Mouse (Mus musculus) embryo, embryonic 11 days (tissue): ENCODE results near the gene Gli1.

Experiments
- DNase-seq: peaks from one replicate; pipeline ENCODE4 v3.0.0-alpha.2; 2015

The Gli1 gene

DNA sequence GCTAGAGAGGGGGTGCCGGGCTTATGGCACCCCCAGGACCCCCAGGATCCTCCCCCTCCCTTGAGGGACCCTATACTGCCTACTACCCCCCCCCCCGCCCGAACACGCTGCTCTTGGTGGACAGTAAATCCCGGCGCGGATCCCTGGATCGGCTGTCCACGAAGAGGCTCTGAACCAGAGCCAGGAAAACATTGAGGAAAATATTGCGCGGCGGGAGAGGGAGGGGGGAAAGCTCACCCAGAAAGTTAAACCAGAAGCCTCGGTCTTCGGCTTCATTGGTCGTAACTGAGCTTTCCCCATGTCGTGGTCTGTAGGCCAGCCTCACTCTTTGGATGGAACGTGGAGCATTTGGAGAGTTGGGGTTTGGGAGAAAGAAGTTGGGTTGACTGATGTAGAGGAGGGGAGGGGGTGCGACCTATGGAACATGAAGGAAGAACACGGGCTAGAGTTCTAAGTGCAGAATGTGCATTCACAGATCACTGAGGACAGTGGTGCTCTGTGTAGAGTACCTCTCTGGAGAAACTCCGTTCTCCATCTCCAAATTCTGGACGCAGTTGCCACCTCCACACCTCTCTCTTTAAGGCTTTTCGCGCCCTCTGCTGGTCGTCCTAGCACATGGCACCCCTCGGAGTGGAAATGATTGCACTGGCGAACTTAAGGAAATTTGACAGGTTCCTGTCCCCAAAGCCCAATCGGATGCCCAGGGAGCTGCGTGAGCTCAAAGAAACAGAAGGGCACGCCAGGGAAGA lies at the start of gene Gli1:
Gli1 (minus strand) TSS at position 84 of the 749 bp plus-strand sequence.
- DNase-seq, result peak; percentile 91

DNA sequence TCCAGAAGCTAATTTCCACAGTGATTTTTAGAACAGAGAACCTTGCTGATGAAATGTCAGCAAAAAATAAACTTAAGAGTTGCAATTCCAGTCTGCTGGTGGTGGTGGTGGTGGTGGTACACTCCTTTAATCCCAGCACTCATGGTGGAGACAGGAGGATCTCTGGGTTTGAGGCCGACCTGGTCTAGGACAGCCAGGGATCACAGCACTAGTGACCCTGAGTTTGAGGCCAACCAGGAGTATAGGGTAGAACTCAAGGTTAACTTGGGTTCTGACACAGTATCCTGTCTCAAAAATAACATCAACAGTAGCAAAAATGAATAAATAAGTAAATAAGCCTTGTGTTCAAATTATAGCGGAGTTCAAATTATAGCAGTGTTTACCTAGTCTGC lies 40.0 kb upstream of the Gli1 start:
- DNase-seq, result no peak

DNA sequence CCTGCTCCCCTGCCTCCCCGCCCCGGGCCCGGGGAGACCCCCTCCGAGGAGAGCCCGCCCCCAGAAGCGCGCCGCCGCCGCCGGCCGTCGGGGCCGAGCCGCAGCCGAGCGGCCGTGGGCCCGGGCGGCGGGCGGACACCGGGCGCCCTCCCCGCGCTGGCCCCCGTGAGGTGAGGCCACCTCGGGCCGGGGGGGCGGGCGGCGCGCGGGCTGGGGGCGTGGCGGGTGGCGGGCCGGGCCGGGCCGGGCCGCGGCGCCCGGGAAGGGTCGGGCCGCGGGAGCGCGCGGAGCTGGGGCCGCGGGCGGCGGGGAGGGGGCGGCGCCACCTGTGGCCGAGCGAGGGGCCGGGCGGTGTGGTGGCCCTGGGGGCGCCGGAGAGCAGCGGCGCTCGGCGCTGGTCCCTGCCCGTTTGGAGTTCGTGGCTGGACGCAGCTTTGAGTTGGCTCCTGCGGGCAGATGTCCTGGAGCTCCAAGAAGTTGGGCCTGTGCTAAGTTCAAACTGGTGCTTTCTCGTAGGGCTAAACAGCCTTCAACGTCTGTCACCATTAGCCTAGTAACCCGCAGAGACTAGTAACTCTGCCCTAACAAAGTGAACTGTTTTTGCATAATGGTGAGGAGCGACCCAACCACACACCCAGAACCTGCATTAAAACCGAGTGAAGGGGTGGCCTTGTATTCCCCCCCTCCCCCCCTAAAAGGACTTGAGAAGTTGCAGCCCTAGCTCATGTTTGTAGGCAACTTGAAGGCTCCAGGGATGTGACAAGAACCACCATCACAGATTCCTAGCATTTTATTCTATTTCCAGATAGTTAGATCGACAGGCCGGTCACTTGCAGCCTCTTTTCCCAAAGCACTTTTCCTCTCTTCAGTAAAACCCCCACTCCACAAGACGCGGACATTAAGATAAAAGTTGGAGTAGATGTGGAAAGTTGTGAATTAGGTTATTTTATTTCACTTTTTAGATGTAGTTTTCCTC lies 39.3 kb upstream of the Gli1 start:
- DNase-seq, result peak; percentile 89

DNA sequence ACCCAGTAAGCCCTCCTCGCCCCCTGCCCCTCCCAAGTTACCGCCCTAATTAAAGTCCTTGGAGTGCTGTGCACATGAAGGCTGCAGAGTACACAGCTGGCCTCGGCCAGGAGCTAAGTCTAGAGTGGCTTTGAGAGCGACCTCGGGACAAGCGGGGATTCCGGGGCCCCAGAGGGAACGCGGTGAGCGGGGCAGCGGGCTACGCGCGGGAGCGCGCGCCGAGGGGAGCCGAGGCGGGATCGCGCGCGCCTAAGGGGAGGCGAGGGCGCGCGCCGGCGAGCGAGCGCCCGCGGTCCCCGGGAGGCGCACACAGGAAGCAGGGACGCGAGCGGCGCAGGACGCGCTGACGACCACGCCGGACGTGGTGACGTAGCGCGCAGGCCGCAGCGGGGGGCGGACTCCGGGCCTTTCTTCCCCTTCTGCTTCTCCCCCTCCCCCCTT lies 38.5 kb upstream of the Gli1 start, which contains the start of gene R3hdm2:
R3hdm2 (plus strand) TSS at position 77 of the 441 bp plus-strand sequence.
- DNase-seq, result peak; percentile 98

DNA sequence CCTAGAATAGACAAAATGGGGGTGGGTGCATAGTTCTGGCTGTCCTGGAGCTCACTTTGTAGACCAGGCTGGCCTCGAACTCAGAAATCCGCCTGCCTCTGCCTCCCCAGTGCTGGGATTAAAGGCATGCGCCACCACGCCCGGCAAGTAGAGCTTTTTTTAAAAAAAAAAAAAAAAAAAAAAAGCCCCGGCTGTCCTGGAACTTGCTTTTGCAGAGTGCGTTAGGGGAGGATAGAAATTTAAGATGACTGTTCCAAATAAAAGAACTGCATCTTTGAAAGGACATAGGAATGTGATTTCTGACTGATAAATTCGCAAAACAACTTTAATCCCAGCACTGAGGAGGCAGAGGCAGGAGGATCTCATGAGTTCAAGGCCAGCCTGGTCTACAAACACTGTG lies 37.9 kb upstream of the Gli1 start:
- DNase-seq, result no peak

DNA sequence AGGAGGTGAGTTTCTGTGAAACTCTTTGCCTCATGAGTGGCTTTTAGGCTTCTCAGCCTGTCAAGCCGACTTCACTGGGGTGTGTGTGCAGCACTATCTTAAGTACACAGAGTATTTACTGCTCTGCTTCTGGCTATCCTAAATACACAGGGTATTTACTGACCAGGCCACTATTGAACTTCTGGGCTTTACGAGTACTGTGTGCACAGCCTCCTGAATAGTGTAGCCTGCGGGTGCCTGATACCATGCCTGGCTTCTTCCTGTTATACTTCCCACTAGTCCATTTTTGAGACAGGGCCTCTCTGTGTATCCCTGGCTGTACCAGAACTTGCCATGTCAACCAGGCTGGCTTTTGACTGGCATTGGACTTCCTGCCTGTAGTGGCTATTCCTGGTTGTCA lies 35.9 kb upstream of the Gli1 start:
- no peak for DNase-seq

DNA sequence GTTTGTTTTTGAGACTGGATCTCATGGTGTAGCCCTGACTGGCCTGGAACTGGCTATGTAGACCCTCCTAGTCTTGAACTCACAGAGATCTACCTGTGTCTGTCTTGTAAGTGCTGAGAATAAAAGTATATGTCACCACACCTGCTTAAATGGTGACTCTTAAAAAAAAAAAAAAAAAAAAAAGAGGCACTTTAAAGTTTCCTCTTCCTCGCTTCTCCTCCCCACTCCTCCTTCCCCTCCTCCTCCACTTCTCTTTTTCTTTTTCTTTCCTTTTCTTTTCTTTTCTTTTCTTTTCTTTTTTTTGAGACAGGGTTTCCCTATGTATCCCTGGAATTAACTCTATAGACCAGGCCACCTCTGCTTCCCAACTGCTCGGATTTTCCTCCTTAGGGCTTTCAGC lies 29.2 kb upstream of the Gli1 start:
- no peak for DNase-seq

DNA sequence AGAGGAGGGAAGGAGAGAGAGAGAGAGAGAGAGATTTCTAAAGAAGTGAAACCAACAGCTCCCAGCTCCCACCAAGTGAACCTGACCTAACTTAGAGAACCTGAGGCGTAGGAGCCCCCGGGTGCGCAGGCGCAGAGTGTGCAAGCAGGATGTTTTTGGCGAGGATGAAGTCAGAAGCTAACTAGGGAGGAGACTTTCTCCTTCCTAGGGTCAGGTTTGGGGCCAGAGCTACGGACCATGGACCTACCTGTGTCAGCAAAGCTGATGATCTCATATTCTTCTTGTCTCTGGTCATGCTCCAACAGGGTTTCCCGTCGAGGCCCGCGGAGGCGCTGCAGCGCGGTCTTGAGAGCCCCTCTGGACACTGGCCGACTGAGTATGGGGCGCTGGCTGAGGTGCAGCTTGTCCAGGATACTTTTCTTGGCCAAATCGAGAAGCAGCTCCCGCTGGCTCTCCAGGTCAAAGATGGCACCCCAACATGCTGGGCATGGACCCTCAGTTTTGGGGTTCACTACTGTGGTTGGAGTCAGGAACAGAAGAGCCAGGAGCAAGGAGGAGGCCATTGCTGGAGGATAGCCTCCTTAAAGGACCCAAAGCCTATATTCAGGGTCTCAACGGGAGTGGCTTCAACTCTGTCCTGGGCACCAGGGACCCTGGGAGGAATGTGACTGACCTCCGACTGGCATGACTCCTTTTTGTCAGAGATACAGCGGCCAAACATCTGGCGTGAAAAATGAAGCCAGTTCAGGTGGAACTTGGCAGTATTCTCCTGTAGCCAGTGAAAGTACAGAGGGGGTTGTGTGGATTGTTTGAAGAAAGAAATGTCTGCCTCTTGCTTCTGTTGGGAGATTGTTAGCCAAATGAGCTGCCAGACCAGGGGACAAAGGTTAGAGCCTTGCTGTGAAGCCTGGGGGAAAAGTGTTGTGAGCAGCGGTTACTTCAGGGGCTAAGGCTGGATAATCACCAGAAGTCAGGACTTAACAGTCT lies 28.4 kb upstream of the Gli1 start, which contains the start of gene Inhbc:
Inhbc (minus strand) TSS at position 598 of the 987 bp plus-strand sequence.
- no peak for DNase-seq

DNA sequence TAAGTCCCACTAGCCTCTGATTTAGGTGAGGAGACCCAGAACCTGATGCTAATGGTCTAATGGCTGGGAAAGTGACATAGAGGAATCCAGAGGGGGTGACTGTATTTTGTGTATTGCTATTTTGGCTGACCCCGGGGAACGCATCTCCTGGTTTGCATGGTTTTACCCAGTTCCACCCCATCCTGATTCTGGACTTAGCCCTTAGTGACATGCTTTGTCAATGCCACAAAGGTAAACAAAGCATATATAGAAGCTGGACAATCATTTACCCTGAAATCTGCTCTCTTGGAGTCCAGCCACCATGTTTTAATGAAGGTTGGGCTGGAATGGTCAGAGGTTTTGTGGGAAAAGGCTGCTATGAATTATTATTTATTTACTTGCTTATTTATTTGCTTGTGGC lies 26.5 kb upstream of the Gli1 start:
- no peak for DNase-seq

DNA sequence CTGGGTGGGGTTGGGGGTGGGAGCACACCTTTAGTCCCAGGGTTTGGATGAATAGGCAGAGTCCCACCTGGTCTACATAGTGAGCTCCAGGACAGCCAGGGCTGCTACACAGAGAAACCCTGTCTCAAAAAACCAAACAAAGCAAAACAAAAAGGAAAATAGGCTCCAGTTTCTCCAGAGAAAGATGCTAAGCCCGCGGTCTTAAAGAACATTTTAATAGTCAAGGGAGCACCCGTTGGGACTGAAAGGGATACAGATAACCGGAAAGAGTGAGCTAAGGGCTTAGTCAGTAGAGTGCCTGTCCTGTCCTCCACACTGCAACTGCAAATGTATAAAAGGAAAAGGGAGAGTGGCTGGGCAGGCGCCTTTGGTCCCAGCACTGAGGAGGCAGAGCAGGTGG lies 25.3 kb upstream of the Gli1 start:
- no peak for DNase-seq

DNA sequence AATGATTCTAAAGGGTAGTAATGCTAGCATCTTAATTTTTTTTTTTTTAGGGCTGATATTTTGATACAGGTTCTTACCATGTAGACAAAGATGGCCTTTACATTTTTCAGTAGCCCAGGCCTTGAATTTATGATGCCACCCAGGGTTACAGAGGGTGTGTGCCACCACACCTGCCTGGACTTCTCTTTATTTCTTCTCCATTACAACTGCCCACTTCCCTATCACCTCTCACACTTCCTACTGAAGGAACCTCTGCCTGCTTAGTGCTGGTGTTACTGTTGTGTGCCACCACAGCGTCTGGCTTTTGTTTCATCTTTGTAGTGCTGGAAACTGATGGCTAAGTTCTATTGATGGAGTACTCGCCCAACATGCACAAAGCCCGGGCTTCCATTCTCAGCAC lies 18.9 kb upstream of the Gli1 start:
- no peak for DNase-seq

DNA sequence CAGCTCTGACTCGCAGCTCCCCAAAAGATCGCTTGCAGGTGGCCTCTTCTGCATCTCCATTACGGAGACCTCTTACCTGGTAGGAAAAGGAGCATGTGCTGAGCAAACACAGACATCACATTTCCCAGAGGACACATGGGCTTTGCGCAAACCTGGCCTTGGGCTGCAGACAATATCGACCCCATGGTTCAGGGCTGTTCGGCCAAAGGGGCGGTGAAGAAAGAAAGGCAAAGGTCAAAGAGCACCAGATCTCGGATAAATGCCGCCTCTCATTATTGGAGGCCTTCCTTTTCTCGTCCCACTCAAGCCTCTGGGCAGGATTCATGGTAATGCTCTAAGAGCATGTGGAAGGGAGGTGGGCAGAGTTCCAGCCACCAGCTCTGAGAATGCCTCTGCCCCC lies 13.6 kb upstream of the Gli1 start:
- DNase-seq, result no peak

DNA sequence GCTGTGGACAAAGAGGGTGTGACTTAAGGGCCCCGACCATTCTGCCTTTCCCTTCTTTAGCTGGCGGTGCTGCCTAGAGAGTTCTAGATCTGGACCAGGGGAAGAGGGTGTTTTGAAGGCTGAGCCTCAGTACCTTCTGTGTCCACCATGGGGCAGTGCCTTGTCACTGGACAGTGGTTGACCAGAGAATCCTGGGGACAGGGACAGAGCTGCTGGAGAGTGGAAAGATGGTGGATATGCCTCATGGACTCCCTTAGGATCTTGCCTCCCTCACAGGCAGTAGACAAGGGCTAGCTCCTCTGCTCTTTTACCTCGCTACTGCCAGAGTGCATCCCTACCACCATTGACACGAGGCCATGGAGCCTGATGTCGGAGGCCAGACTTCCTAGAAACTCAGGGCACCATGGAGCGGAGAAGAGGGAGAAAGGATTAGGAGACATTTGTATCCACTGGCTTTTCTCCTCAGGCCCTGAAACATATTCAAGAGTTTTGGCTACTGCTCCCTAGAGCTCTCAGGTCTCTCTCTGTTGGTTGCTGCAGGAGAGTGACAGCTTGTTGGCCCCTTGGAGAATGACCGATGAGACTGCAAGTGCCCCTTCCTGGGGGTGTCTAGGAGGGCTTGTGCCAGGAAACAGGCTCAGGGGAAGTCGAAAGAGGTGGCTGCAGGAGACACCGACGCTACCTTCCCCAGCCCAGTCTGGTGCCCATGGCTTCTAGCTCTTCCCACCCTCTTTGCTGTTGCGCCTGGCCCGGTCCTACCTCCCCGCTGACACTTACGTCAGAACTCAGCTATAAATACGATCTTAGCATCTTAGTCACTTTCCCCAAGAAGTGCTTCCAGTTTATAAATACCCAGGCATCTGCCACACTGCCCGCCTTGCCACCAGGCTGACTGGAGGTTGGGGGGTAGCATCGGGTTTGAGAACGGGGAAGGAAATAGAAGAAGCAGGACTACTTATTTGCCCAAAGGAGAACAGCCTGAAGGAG lies 12.4 kb upstream of the Gli1 start, which contains the start of gene Inhbe:
Inhbe (minus strand) TSS at position 503 of the 987 bp plus-strand sequence.
- peak; percentile 26 for DNase-seq

DNA sequence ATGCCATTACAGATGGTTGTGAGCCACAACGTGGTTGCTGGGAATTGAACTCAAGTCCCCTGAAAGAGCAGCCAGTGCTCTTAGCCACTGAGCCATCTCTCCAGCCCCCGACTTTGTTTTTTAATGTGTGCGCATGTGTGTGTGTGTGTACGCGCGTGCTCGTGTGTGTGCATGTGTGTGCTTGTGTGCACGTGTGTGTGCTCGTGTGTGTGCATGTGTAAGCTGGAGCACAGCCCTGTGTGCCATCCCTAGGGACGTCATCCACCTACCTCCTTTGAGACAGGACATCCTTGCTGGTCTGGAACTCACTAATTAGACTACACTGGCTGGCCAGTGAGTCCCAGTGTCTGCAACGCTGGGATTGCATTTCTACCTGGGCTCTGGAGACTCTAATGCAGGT lies 11.0 kb upstream of the Gli1 start:
- DNase-seq, result no peak

DNA sequence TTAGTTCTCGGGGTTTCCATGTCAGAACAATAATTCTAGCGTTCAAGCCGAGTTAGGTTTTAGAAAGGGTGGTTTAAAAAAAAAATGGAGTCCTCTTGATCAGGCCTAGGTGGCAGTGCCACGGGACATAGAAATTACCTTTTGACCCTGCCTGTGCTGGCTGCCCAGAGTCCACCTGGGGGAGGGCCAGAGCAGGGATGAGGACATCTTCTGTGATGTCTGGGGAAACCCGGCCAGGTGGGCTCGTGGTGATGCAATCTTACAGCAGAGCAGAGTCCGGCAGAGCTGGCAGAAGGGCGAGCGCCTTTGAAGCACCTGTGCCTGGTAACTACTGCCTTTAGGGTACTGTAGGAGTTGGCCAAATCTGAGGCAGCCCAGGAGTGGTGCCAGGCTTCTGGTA lies 10.4 kb upstream of the Gli1 start:
- no peak for DNase-seq

DNA sequence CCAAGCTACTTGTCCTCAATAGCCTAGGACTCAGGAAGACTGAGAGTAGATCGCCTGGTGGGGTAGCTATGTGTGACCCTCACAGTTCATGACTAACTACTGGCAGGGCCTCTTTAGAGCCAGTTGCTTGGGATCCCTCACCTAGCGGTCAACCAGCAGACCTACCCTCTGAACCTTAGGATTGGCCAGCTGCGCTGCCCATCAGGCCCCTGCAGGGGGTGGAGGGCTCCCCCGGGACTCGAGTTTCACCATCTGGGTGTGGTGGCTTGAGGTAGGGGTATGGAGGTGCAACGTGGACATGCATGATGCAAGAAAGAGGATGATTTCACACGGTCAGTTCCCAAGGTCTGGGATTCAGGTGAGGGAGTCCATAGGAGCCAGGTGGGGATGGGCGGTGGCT lies 9.9 kb upstream of the Gli1 start:
- DNase-seq, result no peak

DNA sequence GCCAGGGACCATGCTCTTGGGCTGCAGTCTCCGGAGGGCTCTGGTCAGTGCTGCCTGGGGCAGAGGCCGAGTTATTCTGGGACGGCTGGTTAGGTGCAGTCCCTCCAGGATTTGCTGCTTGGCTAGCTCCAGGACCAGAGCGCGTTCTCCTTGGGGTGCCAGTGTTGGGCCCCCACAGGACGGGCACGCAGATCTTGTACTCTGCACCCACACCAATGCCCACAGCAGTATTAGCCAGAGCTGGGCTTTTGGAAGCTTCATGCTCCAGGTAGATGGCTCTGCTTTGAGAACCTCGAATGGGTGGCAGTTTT lies 9.5 kb upstream of the Gli1 start:
- DNase-seq, result no peak

DNA sequence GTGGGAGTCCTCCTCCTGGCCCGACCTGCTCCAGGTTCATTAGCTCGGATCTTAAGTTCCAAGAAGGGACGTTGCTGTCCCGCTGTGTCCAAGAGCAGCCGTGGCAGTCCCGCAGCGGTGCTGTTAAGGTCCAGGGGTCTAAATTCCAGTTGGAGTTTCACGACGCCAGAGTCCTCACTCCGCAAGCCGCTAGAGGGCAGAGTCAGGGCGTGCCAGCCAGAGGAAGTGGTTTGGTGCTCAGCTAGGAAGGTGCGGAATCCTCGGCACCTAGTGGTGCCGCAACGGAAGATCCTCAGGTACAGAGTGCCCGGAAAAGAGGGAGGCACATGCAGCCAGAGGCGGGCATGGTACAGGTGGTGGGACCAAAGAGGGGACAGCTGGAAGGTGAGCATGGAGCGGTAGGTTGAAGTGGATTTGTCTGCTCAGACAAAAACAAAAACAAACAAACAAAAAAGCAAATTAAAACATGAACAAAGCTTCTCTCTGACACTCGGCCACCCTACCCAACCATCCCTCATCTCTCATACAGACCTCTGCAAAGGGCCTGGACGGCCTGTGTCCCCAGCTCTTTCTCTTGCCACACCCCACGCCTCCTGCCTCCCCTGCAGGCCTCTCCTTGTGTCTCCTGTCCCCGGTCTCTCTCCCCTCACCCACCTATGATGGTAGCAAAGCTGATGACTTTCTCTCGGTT lies 9.0 kb upstream of the Gli1 start:
- peak; percentile 86 for DNase-seq

DNA sequence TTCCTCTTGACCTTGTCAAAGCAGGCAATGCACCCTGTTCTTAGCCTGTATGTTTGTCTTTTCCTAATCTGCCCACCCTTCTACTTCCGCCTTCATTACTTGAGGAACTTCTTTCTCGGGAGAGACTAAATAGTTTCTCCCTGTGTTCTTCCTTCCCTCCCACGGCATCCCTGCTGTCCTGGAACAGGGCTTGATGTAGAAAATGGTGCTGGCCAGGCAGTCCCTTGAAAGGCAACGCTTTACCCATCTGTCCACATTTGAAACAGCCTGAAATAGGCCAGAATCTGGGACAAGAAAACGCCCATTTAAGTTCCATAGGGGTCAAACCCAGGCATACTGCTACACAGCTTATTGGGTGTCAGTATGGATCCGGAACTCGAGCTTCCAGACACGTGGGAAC lies 8.0 kb upstream of the Gli1 start:
- DNase-seq, result no peak

DNA sequence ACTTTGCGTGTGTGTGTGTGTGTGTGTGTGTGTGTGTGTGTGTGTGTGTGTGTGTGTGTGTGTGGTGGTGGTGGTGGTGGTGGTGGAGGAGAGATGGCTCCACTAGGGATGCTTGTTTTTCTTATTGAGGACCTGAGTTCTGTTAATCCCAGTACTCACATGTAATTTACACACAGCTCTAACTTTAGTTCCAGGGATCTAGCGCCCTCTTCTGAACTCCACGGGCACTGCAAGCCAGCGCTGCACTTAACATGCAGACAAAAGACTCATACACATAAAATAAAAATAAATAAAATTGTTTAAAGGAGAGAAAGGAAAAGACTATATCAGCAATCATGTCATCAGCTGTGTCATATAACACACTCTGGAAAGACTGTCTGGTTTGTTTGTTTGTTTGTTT lies 7.2 kb upstream of the Gli1 start:
- no peak for DNase-seq

DNA sequence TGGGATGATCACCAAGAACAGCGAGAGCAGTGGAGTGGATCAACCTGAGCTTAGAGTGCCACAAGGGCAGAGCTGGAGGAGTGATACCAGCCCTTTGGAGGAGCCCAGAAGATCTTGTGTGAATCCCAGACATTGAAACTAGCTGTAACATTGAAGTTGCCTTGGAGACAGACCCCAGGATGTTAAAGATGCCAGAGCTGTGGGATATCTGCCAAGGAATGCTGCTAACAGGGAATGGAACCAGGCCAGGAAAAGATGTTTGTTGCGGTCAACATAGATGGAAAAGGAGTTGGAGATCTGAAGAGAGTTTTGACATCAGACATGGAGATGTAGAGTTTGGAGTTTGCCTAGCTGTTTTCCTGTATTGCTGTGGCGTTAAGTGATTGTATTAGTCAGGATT lies 4.4 kb upstream of the Gli1 start:
- DNase-seq, result no peak
